Mouse (Mus musculus) limb, embryonic 14.5 days (tissue): ENCODE results near the gene Svs1. TPM values are rescaled to one million over a fixed set of nuclear protein-coding genes. Genes with fewer than 3 reads are reported as not detected.

Experiments used
- ATAC-seq: fragments of 200-750 bp; cut with Nextera tagmentation; 2 replicates; pipeline ENCODE4 v1.8.0; 2017; ENCODE audit warnings: low read depth, moderate number of reproducible peaks, moderate TSS enrichment; ENCODE audit not compliant: low FRiP score
- DNase-seq: peaks from one replicate; pipeline ENCODE4 v3.0.0-alpha.2; 2015; ENCODE audit warnings: low spot score
- H3K27ac ChIP-seq: fragments of 300-500 bp; sonication (generic); replicated peaks from 2 replicates; pipeline ENCODE4 v1.5.1; 2014; ENCODE audit warnings: low read depth, mild to moderate bottlenecking, low read length, moderate library complexity, mixed read lengths
- H3K27me3 ChIP-seq: fragments of 300-500 bp; sonication (generic); 2 replicates; pipeline ENCODE4 v1.6.1; 2014; ENCODE audit warnings: low read length, mixed read lengths; ENCODE audit not compliant: control insufficient read depth, insufficient read depth
- H3K36me3 ChIP-seq: fragments of 300-500 bp; sonication (generic); 2 replicates; pipeline ENCODE4 v1.6.1; 2014; ENCODE audit warnings: mild to moderate bottlenecking, low read length, moderate library complexity, mixed read lengths; ENCODE audit not compliant: control insufficient read depth, insufficient read depth
- H3K4me1 ChIP-seq: fragments of 300-500 bp; sonication (generic); 2 replicates; pipeline ENCODE4 v1.6.1; 2014; ENCODE audit warnings: antibody characterized with exemption, low read length, mixed read lengths; ENCODE audit not compliant: control insufficient read depth, insufficient read depth
- H3K4me2 ChIP-seq: fragments of 300-500 bp; sonication (generic); replicated peaks from 2 replicates; pipeline ENCODE4 v1.6.1; 2014; ENCODE audit warnings: low read depth, mild to moderate bottlenecking, low read length, moderate library complexity; ENCODE audit not compliant: severe bottlenecking
- H3K4me3 ChIP-seq: fragments of 300-500 bp; sonication (generic); replicated peaks from 2 replicates; pipeline ENCODE4 v1.5.1; 2014; ENCODE audit warnings: low read length
- H3K9ac ChIP-seq: fragments of 300-500 bp; sonication (generic); 2 replicates; pipeline ENCODE4 v1.6.1; 2014; ENCODE audit warnings: mild to moderate bottlenecking, low read depth, low read length, moderate library complexity; ENCODE audit not compliant: severe bottlenecking
- H3K9me3 ChIP-seq: fragments of 300-500 bp; sonication (generic); 2 replicates; pipeline ENCODE4 v1.6.1; 2016; ENCODE audit warnings: low read length; ENCODE audit not compliant: control insufficient read depth
- POLR2A ChIP-seq: fragments of 200-500 bp; IDR thresholded peaks from 2 replicates; pipeline ENCODE4 v1.8.0; 2012; ENCODE audit warnings: inconsistent platforms, mild to moderate bottlenecking, moderate library complexity, borderline replicate concordance; ENCODE audit not compliant: insufficient read depth, insufficient read length; ENCODE audit errors: extremely low read depth
- WGBS: fragments of 180-500 bp; shearing (Covaris S2); extraction: QIAGEN DNeasy Blood & Tissue Kit; methylation state at CpG from one replicate; pipeline ENCODE4 v1.1.7; 2014; 5-methylcytosine and 5-hydroxymethylcytosine counted together
- polyA plus RNA-seq, 2 experiments: library from polyadenylated mRNA; depleted of rRNA in 1 of 2; stranded (reverse) in 1 of 2; unstranded in 1 of 2; fragments of >200 nt; fragmentation: Nextera tagmentation in 1 of 2; extraction: Ambion mirVana in 1 of 2; gene quantifications; 2 replicates each; pipeline versions ENCODE4 v1.2.1 to v1.2.3; 2012 to 2014

Svs1 gene
- polyA plus RNA-seq (2012; rRNA removed) (not detected in 2 replicates), polyA plus RNA-seq (2014; fragmentation: Nextera tagmentation; extraction: Ambion mirVana) (not detected in 2 replicates)

GRCm38 (mm10) chr6:48986444-48986990 lies at the start of gene Svs1:
Svs1 (plus strand) TSS chr6:48986861.
- H3K4me2 ChIP-seq = no peak within 1 kb of the TSS
- WGBS = 48% methylated on average over 7 of the region's 7 CpGs

GRCm38 (mm10) chr6:48949596-48949995 lies 37.1 kb upstream of the Svs1 start:
- ATAC-seq = no peak
- H3K27me3 ChIP-seq = no peaks in the 10 kb centered on the region

More at GRCm38 (mm10) chr6:48986444-48986990, at the start of gene Svs1:
- no peaks in the 10 kb centered on the region for H3K36me3 ChIP-seq
- ATAC-seq (no peak), DNase-seq (no peak)
- no peak within 1 kb of the TSS for H3K27ac ChIP-seq
- no peak for TF ChIP-seq POLR2A
- H3K4me1 ChIP-seq = no peaks in the 10 kb centered on the region
- H3K9me3 ChIP-seq = no peaks in the 10 kb centered on the region
- no peak within 1 kb of the TSS for H3K9ac ChIP-seq
- no peaks in the 10 kb centered on the region for H3K27me3 ChIP-seq
- H3K4me3 ChIP-seq = no peak within 1 kb of the TSS

GRCm38 (mm10) chr6:48950676-48951075 lies 36.0 kb upstream of the Svs1 start:
- 90% methylated on average over 5 of the region's 5 CpGs for WGBS

More at GRCm38 (mm10) chr6:48949596-48949995, 37.1 kb upstream of the Svs1 start:
- WGBS = 72% methylated on average over 2 of the region's 2 CpGs
- no peak for TF ChIP-seq POLR2A
- no peaks in the 10 kb centered on the region for H3K36me3 ChIP-seq
- H3K4me1 ChIP-seq = no peaks in the 10 kb centered on the region
- H3K4me2 ChIP-seq = no peak overlapping the region
- no peak overlapping the region for H3K4me3 ChIP-seq
- no peak overlapping the region for H3K27ac ChIP-seq
- H3K9ac ChIP-seq = no peak overlapping the region
- no peak for DNase-seq
- H3K9me3 ChIP-seq = no peaks in the 10 kb centered on the region

GRCm38 (mm10) chr6:48951630-48952029 lies 35.0 kb upstream of the Svs1 start:
- ATAC-seq = no peak

More at GRCm38 (mm10) chr6:48950676-48951075, 36.0 kb upstream of the Svs1 start:
- H3K27me3 ChIP-seq = no peaks in the 10 kb centered on the region
- no peak overlapping the region for H3K9ac ChIP-seq
- H3K4me3 ChIP-seq = no peak overlapping the region
- H3K9me3 ChIP-seq = no peaks in the 10 kb centered on the region
- H3K4me2 ChIP-seq = no peak overlapping the region
- H3K27ac ChIP-seq = no peak overlapping the region
- no peak for TF ChIP-seq POLR2A
- H3K36me3 ChIP-seq = no peaks in the 10 kb centered on the region
- ATAC-seq (no peak), DNase-seq (no peak)
- H3K4me1 ChIP-seq = no peaks in the 10 kb centered on the region

GRCm38 (mm10) chr6:48953220-48953619 lies 33.4 kb upstream of the Svs1 start:
- TF ChIP-seq POLR2A = no peak
- H3K27ac ChIP-seq = no peak overlapping the region
- no peak overlapping the region for H3K4me2 ChIP-seq
- WGBS = 90% methylated on average over 5 of the region's 5 CpGs
- H3K27me3 ChIP-seq = no peaks in the 10 kb centered on the region
- no peak for DNase-seq
- ATAC-seq = no peak
- H3K4me3 ChIP-seq = no peak overlapping the region
- no peaks in the 10 kb centered on the region for H3K36me3 ChIP-seq
- no peak overlapping the region for H3K9ac ChIP-seq
- no peaks in the 10 kb centered on the region for H3K9me3 ChIP-seq
- no peaks in the 10 kb centered on the region for H3K4me1 ChIP-seq

More at GRCm38 (mm10) chr6:48951630-48952029, 35.0 kb upstream of the Svs1 start:
- no peak overlapping the region for H3K27ac ChIP-seq
- no peaks in the 10 kb centered on the region for H3K9me3 ChIP-seq
- 95% methylated on average over 6 of the region's 6 CpGs for WGBS
- H3K4me3 ChIP-seq = no peak overlapping the region
- no peak for DNase-seq
- H3K9ac ChIP-seq = no peak overlapping the region
- TF ChIP-seq POLR2A = no peak
- no peaks in the 10 kb centered on the region for H3K27me3 ChIP-seq
- H3K4me1 ChIP-seq = no peaks in the 10 kb centered on the region
- no peak overlapping the region for H3K4me2 ChIP-seq
- no peaks in the 10 kb centered on the region for H3K36me3 ChIP-seq
